Mouse (Mus musculus): ENCODE results near the gene Dlg2.

DNA sequence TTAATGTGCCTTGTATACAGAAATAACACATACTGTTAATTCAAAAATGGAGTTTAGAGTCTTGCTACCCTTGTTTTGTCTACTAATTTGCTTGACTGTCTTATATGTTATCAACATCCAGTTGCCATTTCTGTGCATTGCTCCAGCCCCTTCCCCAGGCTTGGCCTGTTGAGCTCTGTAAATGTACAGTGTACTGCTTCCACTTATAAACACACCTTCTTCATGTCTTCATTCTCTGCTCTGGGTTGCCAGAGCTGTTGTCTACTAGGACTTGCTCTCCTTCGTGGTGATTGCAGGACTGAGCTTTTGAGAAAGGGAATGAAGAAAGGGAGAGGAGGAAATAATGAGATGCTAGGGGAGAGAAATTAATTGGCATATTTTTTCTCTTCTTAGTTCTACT, 227.5 kb downstream of the Dlg2 start:
- TF ChIP-seq GATA1 (IDR thresholded peaks at IDR 0.05; ENCODE audit: borderline replicate concordance, low read length), result no peak
- TF ChIP-seq FLI1 (IDR thresholded peaks at IDR 0.05; ENCODE audit: low read length), result no peak
